Mouse (Mus musculus): ENCODE data around the gene Zfhx3. TPM values are rescaled to one million over a fixed set of nuclear protein-coding genes. Genes with fewer than 3 reads are reported as not detected.

The Zfhx3 gene
- polyA plus RNA-seq, 1 experiment from 2014 or later = 68.4 TPM

GRCm38 (mm10) chr8:108899251-108899771 lies 956.9 kb downstream of the Zfhx3 start:
- H3K4me1 ChIP-seq (ENCODE audit: control insufficient read depth, insufficient read depth, low read length) = peaks cover 84% of the 10 kb centered on the region
- H3K9me3 ChIP-seq (ENCODE audit: control insufficient read depth, low read length) = no peaks in the 10 kb centered on the region
- DNase-seq (no peak), ATAC-seq (ENCODE audit: low FRiP score, low TSS enrichment) (no peak)
- H3K27me3 ChIP-seq (ENCODE audit: control insufficient read depth, insufficient read depth, low read length) = peaks cover 4% of the 10 kb centered on the region; the same call in 1 of the 2 replicates
- no peak overlapping the region for H3K4me3 ChIP-seq (replicated peaks; ENCODE audit: low read depth, low read length)
- H3K27ac ChIP-seq (replicated peaks; ENCODE audit: low read depth, low read length) = peak overlapping the region; percentile 60; the same call in 1 of the 2 replicates
- no peak overlapping the region for H3K4me2 ChIP-seq (ENCODE audit: low read length)
- WGBS = 64% methylated on average over 14 of the region's 14 CpGs
- H3K9ac ChIP-seq (replicated peaks; ENCODE audit: low read length) = no peak overlapping the region
- H3K36me3 ChIP-seq (ENCODE audit: control insufficient read depth, insufficient read depth, low read length) = no peaks in the 10 kb centered on the region

GRCm38 (mm10) chr8:108900541-108900940 lies 958.1 kb downstream of the Zfhx3 start:
- WGBS = 12% methylated on average over 10 of the region's 10 CpGs
- DNase-seq (no peak), ATAC-seq (ENCODE audit: low FRiP score, low TSS enrichment) (no peak)
- no peak overlapping the region for H3K4me3 ChIP-seq (replicated peaks; ENCODE audit: low read depth, low read length)
- peaks cover 4% of the 10 kb centered on the region; the same call in 1 of the 2 replicates for H3K27me3 ChIP-seq (ENCODE audit: control insufficient read depth, insufficient read depth, low read length)
- H3K9ac ChIP-seq (replicated peaks; ENCODE audit: low read length) = no peak overlapping the region; the same call in 1 of the 2 replicates
- peaks cover 88% of the 10 kb centered on the region for H3K4me1 ChIP-seq (ENCODE audit: control insufficient read depth, insufficient read depth, low read length)
- peak overlapping the region; percentile 24 for H3K4me2 ChIP-seq (ENCODE audit: low read length)
- H3K36me3 ChIP-seq (ENCODE audit: control insufficient read depth, insufficient read depth, low read length) = no peaks in the 10 kb centered on the region
- H3K9me3 ChIP-seq (ENCODE audit: control insufficient read depth, low read length) = no peaks in the 10 kb centered on the region
- peak overlapping the region; percentile 60 for H3K27ac ChIP-seq (replicated peaks; ENCODE audit: low read depth, low read length)

- 49% methylated on average over 14 of the region's 14 CpGs for WGBS
- H3K4me2 ChIP-seq (ENCODE audit: low read length) = peak overlapping the region; percentile 24; the same call in 1 of the 2 replicates
- peak overlapping the region; percentile 60 for H3K27ac ChIP-seq (replicated peaks; ENCODE audit: low read depth, low read length)
These were observed 958.8 kb downstream of the Zfhx3 start for GRCm38 (mm10) chr8:108901208-108901607.

GRCm38 (mm10) chr8:108903550-108903949 lies 961.1 kb downstream of the Zfhx3 start:
- 43% methylated on average over 15 of the region's 15 CpGs for WGBS
- Histone ChIP-seq H3K9me3 (ENCODE audit: control insufficient read depth, low read length) (no peaks in the 10 kb centered on the region), H3K27ac (replicated peaks; ENCODE audit: low read depth, low read length) (peak overlapping the region; percentile 76), H3K4me1 (ENCODE audit: control insufficient read depth, insufficient read depth, low read length) (peaks cover 87% of the 10 kb centered on the region), H3K36me3 (ENCODE audit: control insufficient read depth, insufficient read depth, low read length) (no peaks in the 10 kb centered on the region), H3K27me3 (ENCODE audit: control insufficient read depth, insufficient read depth, low read length) (peaks cover 4% of the 10 kb centered on the region; the same call in 1 of the 2 replicates), H3K4me3 (replicated peaks; ENCODE audit: low read depth, low read length) (no peak overlapping the region), H3K4me2 (ENCODE audit: low read length) (no peak overlapping the region), H3K9ac (replicated peaks; ENCODE audit: low read length) (no peak overlapping the region)
- ATAC-seq (ENCODE audit: low FRiP score, low TSS enrichment) = no peak
- DNase-seq = no peak

More at GRCm38 (mm10) chr8:108901208-108901607, 958.8 kb downstream of the Zfhx3 start:
- no peak for DNase-seq
- H3K4me3 ChIP-seq (replicated peaks; ENCODE audit: low read depth, low read length) = no peak overlapping the region
- no peak for ATAC-seq (ENCODE audit: low FRiP score, low TSS enrichment)
- no peak overlapping the region for H3K9ac ChIP-seq (replicated peaks; ENCODE audit: low read length)
- H3K9me3 ChIP-seq (ENCODE audit: control insufficient read depth, low read length) = no peaks in the 10 kb centered on the region
- no peaks in the 10 kb centered on the region for H3K36me3 ChIP-seq (ENCODE audit: control insufficient read depth, insufficient read depth, low read length)
- H3K27me3 ChIP-seq (ENCODE audit: control insufficient read depth, insufficient read depth, low read length) = peaks cover 4% of the 10 kb centered on the region; the same call in 1 of the 2 replicates
- H3K4me1 ChIP-seq (ENCODE audit: control insufficient read depth, insufficient read depth, low read length) = peaks cover 88% of the 10 kb centered on the region

GRCm38 (mm10) chr8:108904288-108904971 lies 962.0 kb downstream of the Zfhx3 start:
- peaks cover 87% of the 10 kb centered on the region for H3K4me1 ChIP-seq (ENCODE audit: control insufficient read depth, insufficient read depth, low read length)
- peak overlapping the region; percentile 27; the same call in 1 of the 2 replicates for H3K9ac ChIP-seq (replicated peaks; ENCODE audit: low read length)
- 61% methylated on average over 11 of the region's 11 CpGs for WGBS
- no peak for DNase-seq
- H3K9me3 ChIP-seq (ENCODE audit: control insufficient read depth, low read length) = no peaks in the 10 kb centered on the region
- ATAC-seq (ENCODE audit: low FRiP score, low TSS enrichment) = no peak
- no peak overlapping the region for H3K4me3 ChIP-seq (replicated peaks; ENCODE audit: low read depth, low read length)
- H3K27ac ChIP-seq (replicated peaks; ENCODE audit: low read depth, low read length) = peak overlapping the region; percentile 76
- peak overlapping the region; percentile 17; the same call in 1 of the 2 replicates for H3K4me2 ChIP-seq (ENCODE audit: low read length)
- peaks cover 4% of the 10 kb centered on the region; the same call in 1 of the 2 replicates for H3K27me3 ChIP-seq (ENCODE audit: control insufficient read depth, insufficient read depth, low read length)
- H3K36me3 ChIP-seq (ENCODE audit: control insufficient read depth, insufficient read depth, low read length) = no peaks in the 10 kb centered on the region

GRCm38 (mm10) chr8:108908066-108908465 lies 965.6 kb downstream of the Zfhx3 start:
- ATAC-seq (ENCODE audit: low FRiP score, low TSS enrichment) (peak; percentile 62; the same call in 1 of the 2 replicates), DNase-seq (no peak)
- H3K4me3 ChIP-seq (replicated peaks; ENCODE audit: low read depth, low read length) = no peak overlapping the region
- H3K27me3 ChIP-seq (ENCODE audit: control insufficient read depth, insufficient read depth, low read length) = no peaks in the 10 kb centered on the region
- 37% methylated on average over 9 of the region's 9 CpGs for WGBS
- H3K27ac ChIP-seq (replicated peaks; ENCODE audit: low read depth, low read length) = peak overlapping the region; percentile 91
- H3K9me3 ChIP-seq (ENCODE audit: control insufficient read depth, low read length) = no peaks in the 10 kb centered on the region
- H3K4me1 ChIP-seq (ENCODE audit: control insufficient read depth, insufficient read depth, low read length) = peaks cover 64% of the 10 kb centered on the region
- H3K36me3 ChIP-seq (ENCODE audit: control insufficient read depth, insufficient read depth, low read length) = no peaks in the 10 kb centered on the region
- H3K4me2 ChIP-seq (ENCODE audit: low read length) = peak overlapping the region; percentile 39
- H3K9ac ChIP-seq (replicated peaks; ENCODE audit: low read length) = peak overlapping the region; percentile 24; the same call in 1 of the 2 replicates

- no peaks in the 10 kb centered on the region for H3K9me3 ChIP-seq (ENCODE audit: control insufficient read depth, low read length)
- H3K9ac ChIP-seq (replicated peaks; ENCODE audit: low read length) = peak overlapping the region; percentile 24
- H3K4me1 ChIP-seq (ENCODE audit: control insufficient read depth, insufficient read depth, low read length) = peaks cover 59% of the 10 kb centered on the region
- peak overlapping the region; percentile 39 for H3K4me2 ChIP-seq (ENCODE audit: low read length)
- H3K27me3 ChIP-seq (ENCODE audit: control insufficient read depth, insufficient read depth, low read length) = no peaks in the 10 kb centered on the region
- peak; percentile 69 for DNase-seq
- H3K4me3 ChIP-seq (replicated peaks; ENCODE audit: low read depth, low read length) = no peak overlapping the region
- no peaks in the 10 kb centered on the region for H3K36me3 ChIP-seq (ENCODE audit: control insufficient read depth, insufficient read depth, low read length)
- H3K27ac ChIP-seq (replicated peaks; ENCODE audit: low read depth, low read length) = peak overlapping the region; percentile 91
- peak; percentile 46; the same call in 1 of the 2 replicates for ATAC-seq (ENCODE audit: low FRiP score, low TSS enrichment)
- WGBS = 8% methylated on average over 16 of the region's 16 CpGs
These were observed 966.1 kb downstream of the Zfhx3 start for GRCm38 (mm10) chr8:108908540-108908939.

- peak overlapping the region; percentile 24 for H3K9ac ChIP-seq (replicated peaks; ENCODE audit: low read length)
- H3K27me3 ChIP-seq (ENCODE audit: control insufficient read depth, insufficient read depth, low read length) = no peaks in the 10 kb centered on the region
- H3K27ac ChIP-seq (replicated peaks; ENCODE audit: low read depth, low read length) = peak overlapping the region; percentile 91
- 16% methylated on average over 9 of the region's 9 CpGs for WGBS
- H3K36me3 ChIP-seq (ENCODE audit: control insufficient read depth, insufficient read depth, low read length) = 0 out of 2 replicates have a peak, but pooled peaks cover 2% of the 10 kb centered on the region
- H3K9me3 ChIP-seq (ENCODE audit: control insufficient read depth, low read length) = no peaks in the 10 kb centered on the region
- ATAC-seq (ENCODE audit: low FRiP score, low TSS enrichment) (no peak; the same call in 1 of the 2 replicates), DNase-seq (no peak)
- peak overlapping the region; percentile 39 for H3K4me2 ChIP-seq (ENCODE audit: low read length)
- H3K4me1 ChIP-seq (ENCODE audit: control insufficient read depth, insufficient read depth, low read length) = peaks cover 55% of the 10 kb centered on the region
- no peak overlapping the region for H3K4me3 ChIP-seq (replicated peaks; ENCODE audit: low read depth, low read length)
These were observed 966.6 kb downstream of the Zfhx3 start for GRCm38 (mm10) chr8:108909035-108909434.
